Mouse (Mus musculus): Measurements from ENCODE around the gene Zfp697. TPM values are rescaled to one million over a fixed set of nuclear protein-coding genes. Genes with fewer than 3 reads are reported as not detected.

Zfp697 gene
- polyA plus RNA-seq, 1 experiment from 2014 or later, result 13.3 TPM

DNA sequence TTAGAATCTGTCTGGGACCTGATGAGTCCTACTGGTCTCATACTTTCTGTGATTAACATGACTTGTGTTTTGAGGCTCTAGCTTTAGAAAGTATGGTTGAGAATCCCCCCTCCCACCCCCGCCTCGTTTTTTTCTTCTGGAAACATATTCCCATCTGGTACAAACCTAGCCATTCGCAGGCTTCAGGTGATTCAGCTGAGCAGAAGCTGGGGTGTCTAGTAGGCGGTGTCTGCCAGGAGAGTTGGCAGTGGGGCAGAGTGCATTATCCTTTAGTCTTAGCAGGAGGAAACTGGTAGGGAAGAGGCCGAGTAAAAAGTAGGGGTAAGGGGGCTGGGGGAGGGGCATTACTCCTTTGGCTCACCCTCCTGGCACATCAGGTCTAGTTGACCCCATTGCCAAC lies 44.5 kb downstream of the Zfp697 start:
- no peak for ATAC-seq (ENCODE audit: insufficient number of reproducible peaks, insufficient read depth, low FRiP score, low read depth)
- Histone ChIP-seq H3K4me2 (ENCODE audit: low read length) (peak overlapping the region; percentile 99), H3K9ac (ENCODE audit: low read length) (peak overlapping the region; percentile 77), H3K4me1 (ENCODE audit: control insufficient read depth in 2 of 2, insufficient read depth in 2 of 2, low read length in 2 of 2) (peaks cover 8 to 16% of the 10 kb centered on the region in 2 experiments), H3K36me3 (ENCODE audit: control insufficient read depth, insufficient read depth, low read length) (peaks cover 10% of the 10 kb centered on the region), H3K27me3 (ENCODE audit: control insufficient read depth, insufficient read depth, low read length) (peaks cover 8% of the 10 kb centered on the region), H3K4me3 (ENCODE audit: control insufficient read depth in 1 of 2, insufficient read depth in 1 of 2, low read depth in 1 of 2, low read length in 2 of 2) (peak overlapping the region; percentile 59 to 63; a peak in 3 of 4 replicates), H3K27ac (replicated peaks in 1 of 2; ENCODE audit: control insufficient read depth in 1 of 2, insufficient read depth in 1 of 2, low read depth in 2 of 2, low read length in 2 of 2) (no peak overlapping the region), H3K9me3 (ENCODE audit: control insufficient read depth, low read length) (no peaks in the 10 kb centered on the region)
- 59% methylated on average over 5 of the region's 5 CpGs for WGBS

DNA sequence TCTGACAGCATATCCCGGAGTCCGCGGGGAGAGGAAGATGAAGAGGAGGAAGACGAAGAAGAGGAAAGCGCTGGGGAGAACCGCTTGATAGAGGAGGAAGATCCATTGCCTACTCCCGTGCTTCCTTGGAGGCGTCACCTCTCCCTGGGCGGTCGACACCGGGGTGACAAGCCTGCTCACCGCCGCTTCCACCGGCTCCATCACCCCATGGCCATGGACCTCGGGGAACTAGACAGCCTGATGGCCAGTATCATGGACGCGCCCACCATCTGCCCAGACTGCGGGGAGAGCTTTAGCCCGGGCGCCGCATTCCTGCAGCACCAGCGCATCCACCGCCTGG lies 45.0 kb downstream of the Zfp697 start:
- Histone ChIP-seq H3K27me3 (ENCODE audit: control insufficient read depth, insufficient read depth, low read length) (peaks cover 8% of the 10 kb centered on the region), H3K9ac (ENCODE audit: low read length) (peak overlapping the region; percentile 77), H3K4me1 (ENCODE audit: control insufficient read depth in 2 of 2, insufficient read depth in 2 of 2, low read length in 2 of 2) (peaks cover 8 to 16% of the 10 kb centered on the region in 2 experiments), H3K27ac (replicated peaks in 1 of 2; ENCODE audit: control insufficient read depth in 1 of 2, insufficient read depth in 1 of 2, low read depth in 2 of 2, low read length in 2 of 2) (no peak overlapping the region), H3K4me3 (ENCODE audit: control insufficient read depth in 1 of 2, insufficient read depth in 1 of 2, low read depth in 1 of 2, low read length in 2 of 2) (peak overlapping the region; percentile 59 to 63), H3K9me3 (ENCODE audit: control insufficient read depth, low read length) (no peaks in the 10 kb centered on the region), H3K36me3 (ENCODE audit: control insufficient read depth, insufficient read depth, low read length) (peaks cover 10% of the 10 kb centered on the region), H3K4me2 (ENCODE audit: low read length) (peak overlapping the region; percentile 99)
- ATAC-seq (ENCODE audit: insufficient number of reproducible peaks, insufficient read depth, low FRiP score, low read depth), result no peak
- under 1% methylated on average over 23 of the region's 23 CpGs for WGBS

DNA sequence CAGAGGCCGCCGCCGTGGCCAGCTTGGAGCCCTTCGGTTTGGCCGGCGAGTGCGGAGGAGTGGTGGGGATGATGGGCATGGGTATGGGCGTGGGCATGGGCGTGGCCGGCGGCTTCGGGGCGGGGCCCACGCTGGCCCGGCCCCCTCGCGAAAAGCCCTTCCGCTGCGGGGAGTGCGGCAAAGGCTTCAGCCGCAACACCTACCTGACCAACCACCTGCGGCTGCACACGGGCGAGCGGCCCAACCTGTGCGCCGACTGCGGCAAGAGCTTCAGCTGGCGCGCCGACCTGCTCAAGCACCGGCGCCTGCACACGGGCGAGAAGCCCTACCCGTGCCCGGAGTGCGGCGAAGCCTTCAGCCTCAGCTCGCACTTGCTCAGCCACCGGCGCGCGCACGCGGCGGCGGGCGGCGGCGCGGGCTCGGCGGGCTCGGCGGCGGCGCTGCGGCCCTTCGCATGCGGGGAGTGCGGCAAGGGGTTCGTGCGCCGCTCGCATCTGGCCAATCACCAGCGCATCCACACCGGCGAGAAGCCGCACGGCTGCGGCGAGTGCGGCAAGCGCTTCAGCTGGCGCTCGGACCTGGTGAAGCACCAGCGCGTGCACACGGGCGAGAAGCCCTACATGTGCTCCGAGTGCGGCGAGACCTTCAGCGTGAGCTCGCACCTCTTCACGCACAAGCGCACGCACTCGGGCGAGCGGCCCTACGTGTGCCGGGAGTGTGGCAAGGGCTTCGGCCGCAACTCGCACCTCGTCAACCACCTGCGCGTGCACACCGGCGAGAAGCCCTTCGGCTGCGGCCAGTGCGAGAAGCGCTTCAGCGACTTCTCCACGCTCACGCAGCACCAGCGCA lies 45.6 kb downstream of the Zfp697 start:
- peak overlapping the region; percentile 59 to 63 for H3K4me3 ChIP-seq (ENCODE audit: control insufficient read depth in 1 of 2, insufficient read depth in 1 of 2, low read depth in 1 of 2, low read length in 2 of 2)
- ATAC-seq (ENCODE audit: insufficient number of reproducible peaks, insufficient read depth, low FRiP score, low read depth), result peak; percentile 93
- H3K27ac ChIP-seq (replicated peaks in 1 of 2; ENCODE audit: control insufficient read depth in 1 of 2, insufficient read depth in 1 of 2, low read depth in 2 of 2, low read length in 2 of 2), result no peak overlapping the region
- peak overlapping the region; percentile 99 for H3K4me2 ChIP-seq (ENCODE audit: low read length)
- no peaks in the 10 kb centered on the region for H3K9me3 ChIP-seq (ENCODE audit: control insufficient read depth, low read length)
- peaks cover 8 to 16% of the 10 kb centered on the region in 2 experiments for H3K4me1 ChIP-seq (ENCODE audit: control insufficient read depth in 2 of 2, insufficient read depth in 2 of 2, low read length in 2 of 2)
- H3K36me3 ChIP-seq (ENCODE audit: control insufficient read depth, insufficient read depth, low read length), result peaks cover 10% of the 10 kb centered on the region
- WGBS, result 1% methylated on average over 106 of the region's 110 CpGs
- H3K9ac ChIP-seq (ENCODE audit: low read length), result peak overlapping the region; percentile 77
- peaks cover 8% of the 10 kb centered on the region for H3K27me3 ChIP-seq (ENCODE audit: control insufficient read depth, insufficient read depth, low read length)

DNA sequence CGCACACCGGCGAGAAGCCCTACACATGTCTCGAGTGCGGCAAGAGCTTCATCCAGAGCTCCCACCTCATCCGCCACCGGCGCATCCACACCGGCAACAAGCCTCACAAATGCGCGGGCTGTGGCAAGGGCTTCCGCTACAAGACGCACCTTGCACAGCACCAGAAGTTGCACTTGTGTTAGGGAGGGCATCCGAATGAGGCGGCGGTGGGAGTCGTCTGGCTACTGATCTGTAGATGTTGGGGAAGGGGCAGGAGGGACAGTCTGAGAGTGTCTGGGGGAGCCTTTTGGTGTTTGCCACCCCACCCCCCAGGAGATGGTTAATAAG lies 46.2 kb downstream of the Zfp697 start:
- peaks cover 8% of the 10 kb centered on the region for H3K27me3 ChIP-seq (ENCODE audit: control insufficient read depth, insufficient read depth, low read length)
- H3K36me3 ChIP-seq (ENCODE audit: control insufficient read depth, insufficient read depth, low read length), result peaks cover 10% of the 10 kb centered on the region
- peak overlapping the region; percentile 99 for H3K4me2 ChIP-seq (ENCODE audit: low read length)
- H3K4me1 ChIP-seq (ENCODE audit: control insufficient read depth in 2 of 2, insufficient read depth in 2 of 2, low read length in 2 of 2), result peaks cover 8 to 16% of the 10 kb centered on the region in 2 experiments
- peak overlapping the region; percentile 59 to 63 for H3K4me3 ChIP-seq (ENCODE audit: control insufficient read depth in 1 of 2, insufficient read depth in 1 of 2, low read depth in 1 of 2, low read length in 2 of 2)
- ATAC-seq (ENCODE audit: insufficient number of reproducible peaks, insufficient read depth, low FRiP score, low read depth), result no peak
- WGBS, result 16% methylated on average over 17 of the region's 17 CpGs
- no peak overlapping the region for H3K27ac ChIP-seq (replicated peaks in 1 of 2; ENCODE audit: control insufficient read depth in 1 of 2, insufficient read depth in 1 of 2, low read depth in 2 of 2, low read length in 2 of 2)
- no peaks in the 10 kb centered on the region for H3K9me3 ChIP-seq (ENCODE audit: control insufficient read depth, low read length)
- peak overlapping the region; percentile 77 for H3K9ac ChIP-seq (ENCODE audit: low read length)

DNA sequence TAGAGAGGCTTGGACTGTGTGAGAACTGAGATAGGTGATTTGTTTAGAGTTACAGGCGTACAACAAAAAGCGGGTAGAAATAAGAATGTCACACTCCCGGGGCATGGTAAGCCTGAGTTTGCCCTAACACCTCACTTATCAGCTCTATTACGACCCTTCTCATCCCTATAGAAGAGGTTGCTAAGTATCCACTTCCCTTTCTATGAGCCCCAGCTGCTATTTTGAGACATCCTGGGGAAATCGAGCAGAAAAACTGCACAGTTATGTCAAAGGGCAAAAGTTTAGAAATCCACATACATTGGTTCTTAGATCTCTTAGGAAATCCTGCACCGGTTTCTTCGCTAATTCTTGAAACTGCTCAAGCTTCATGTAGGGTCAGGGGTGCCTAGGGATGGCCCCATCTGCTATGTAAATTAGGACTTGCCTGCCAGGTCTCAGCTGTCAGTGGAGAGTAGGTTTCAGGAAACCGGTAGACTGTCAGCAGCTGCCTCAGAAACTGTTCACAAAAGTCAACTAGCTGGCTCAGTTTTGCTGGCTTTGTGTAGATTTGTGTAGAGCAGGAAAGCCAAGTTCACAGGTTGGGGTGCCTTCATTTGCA lies 46.8 kb downstream of the Zfp697 start:
- no peak overlapping the region for H3K9ac ChIP-seq (ENCODE audit: low read length)
- H3K4me2 ChIP-seq (ENCODE audit: low read length), result peak overlapping the region; percentile 99

DNA sequence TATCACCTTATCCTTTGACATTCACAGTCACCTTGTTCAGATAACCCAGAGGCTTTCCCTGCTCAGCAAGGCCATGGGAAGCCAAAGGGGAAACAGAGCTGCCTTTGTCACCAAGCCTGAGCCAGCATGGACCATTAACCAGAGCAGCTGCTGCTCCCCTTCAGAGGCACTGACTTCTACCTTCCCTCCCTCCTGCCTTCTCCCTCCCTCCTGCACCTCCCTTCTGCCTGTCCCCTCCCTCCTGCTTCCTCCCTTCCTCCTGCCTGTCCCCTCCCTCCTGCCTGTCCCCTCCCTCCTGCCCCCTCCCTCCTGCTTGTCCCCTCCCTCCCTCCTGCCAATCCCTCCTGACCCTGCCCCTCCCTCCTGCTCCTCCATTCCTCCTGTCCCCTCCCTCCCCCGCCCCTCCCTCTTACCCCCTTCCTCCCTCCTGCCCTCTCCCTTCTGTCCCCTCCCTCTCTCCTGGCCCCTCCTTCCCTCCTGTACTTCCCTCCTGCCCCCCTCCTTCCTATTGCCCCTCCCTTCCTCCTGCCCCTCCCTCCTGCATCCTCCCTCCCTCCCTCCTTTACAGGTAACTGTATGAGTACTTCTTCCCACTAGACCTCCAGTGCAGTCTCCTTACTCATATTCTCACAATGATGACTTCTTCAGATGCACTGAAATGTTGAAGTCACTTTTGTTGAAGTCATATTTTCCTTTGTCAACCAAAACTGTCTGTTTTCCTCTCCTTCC lies 52.0 kb downstream of the Zfp697 start:
- no peak overlapping the region for H3K9ac ChIP-seq (ENCODE audit: low read length)
- no peak overlapping the region for H3K4me2 ChIP-seq (ENCODE audit: low read length)
- no peak overlapping the region for H3K27ac ChIP-seq (replicated peaks in 1 of 2; ENCODE audit: control insufficient read depth in 1 of 2, insufficient read depth in 1 of 2, low read depth in 2 of 2, low read length in 2 of 2)
- H3K36me3 ChIP-seq (ENCODE audit: control insufficient read depth, insufficient read depth, low read length), result no peaks in the 10 kb centered on the region
- no peaks in the 10 kb centered on the region for H3K9me3 ChIP-seq (ENCODE audit: control insufficient read depth, low read length)
- WGBS, result 33% methylated on average over 1 of the region's 1 CpGs
- H3K27me3 ChIP-seq (ENCODE audit: control insufficient read depth, insufficient read depth, low read length), result no peaks in the 10 kb centered on the region
- no peak overlapping the region for H3K4me3 ChIP-seq (ENCODE audit: control insufficient read depth in 1 of 2, insufficient read depth in 1 of 2, low read depth in 1 of 2, low read length in 2 of 2)
- no peak for ATAC-seq (ENCODE audit: insufficient number of reproducible peaks, insufficient read depth, low FRiP score, low read depth)
- H3K4me1 ChIP-seq (ENCODE audit: control insufficient read depth in 2 of 2, insufficient read depth in 2 of 2, low read length in 2 of 2), result no peaks in the 10 kb centered on the region

More for the DNA sequence above, 46.8 kb downstream of the Zfp697 start:
- no peaks in the 10 kb centered on the region for H3K9me3 ChIP-seq (ENCODE audit: control insufficient read depth, low read length)
- H3K36me3 ChIP-seq (ENCODE audit: control insufficient read depth, insufficient read depth, low read length), result peaks cover 10% of the 10 kb centered on the region
- 0 out of 4 replicates have a peak overlapping the region, but pooled peaks of 1 of the 2 experiments have one; percentile 59 for H3K4me3 ChIP-seq (ENCODE audit: control insufficient read depth in 1 of 2, insufficient read depth in 1 of 2, low read depth in 1 of 2, low read length in 2 of 2)
- no peak overlapping the region for H3K27ac ChIP-seq (replicated peaks in 1 of 2; ENCODE audit: control insufficient read depth in 1 of 2, insufficient read depth in 1 of 2, low read depth in 2 of 2, low read length in 2 of 2)
- no peak for ATAC-seq (ENCODE audit: insufficient number of reproducible peaks, insufficient read depth, low FRiP score, low read depth)
- H3K4me1 ChIP-seq (ENCODE audit: control insufficient read depth in 2 of 2, insufficient read depth in 2 of 2, low read length in 2 of 2), result peaks cover 8 to 16% of the 10 kb centered on the region in 2 experiments
- peaks cover 8% of the 10 kb centered on the region for H3K27me3 ChIP-seq (ENCODE audit: control insufficient read depth, insufficient read depth, low read length)
- WGBS, result 37% methylated on average over 8 of the region's 8 CpGs

DNA sequence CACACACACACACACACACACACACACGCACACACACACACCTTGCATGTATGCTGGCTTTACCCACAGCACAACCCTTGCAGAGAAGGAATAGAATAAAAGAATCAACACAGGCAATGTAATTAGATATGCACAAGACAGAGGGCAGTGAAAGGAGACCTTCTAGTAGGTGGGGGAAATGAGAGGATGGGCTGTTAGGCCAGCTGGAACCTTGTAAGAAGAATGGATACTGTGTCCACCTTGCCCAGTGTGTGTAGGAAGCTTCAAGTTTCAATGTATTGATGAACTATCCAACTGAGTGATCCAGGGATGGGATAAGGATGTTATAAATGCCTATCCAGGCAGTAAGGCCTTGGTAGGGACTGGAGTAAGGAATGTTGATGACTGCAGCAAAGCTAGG lies 52.8 kb downstream of the Zfp697 start:
- Histone ChIP-seq H3K4me1 (ENCODE audit: control insufficient read depth in 2 of 2, insufficient read depth in 2 of 2, low read length in 2 of 2) (no peaks in the 10 kb centered on the region), H3K9ac (ENCODE audit: low read length) (no peak overlapping the region), H3K4me2 (ENCODE audit: low read length) (no peak overlapping the region), H3K4me3 (ENCODE audit: control insufficient read depth in 1 of 2, insufficient read depth in 1 of 2, low read depth in 1 of 2, low read length in 2 of 2) (no peak overlapping the region), H3K27ac (replicated peaks in 1 of 2; ENCODE audit: control insufficient read depth in 1 of 2, insufficient read depth in 1 of 2, low read depth in 2 of 2, low read length in 2 of 2) (no peak overlapping the region), H3K27me3 (ENCODE audit: control insufficient read depth, insufficient read depth, low read length) (no peaks in the 10 kb centered on the region), H3K9me3 (ENCODE audit: control insufficient read depth, low read length) (no peaks in the 10 kb centered on the region), H3K36me3 (ENCODE audit: control insufficient read depth, insufficient read depth, low read length) (no peaks in the 10 kb centered on the region)
- WGBS, result 85% methylated on average over 1 of the region's 1 CpGs
- no peak for ATAC-seq (ENCODE audit: insufficient number of reproducible peaks, insufficient read depth, low FRiP score, low read depth)

Measured in heart, embryonic 14.5 days (tissue).